Mouse (Mus musculus) brain, embryonic 14.5 days (tissue): ENCODE measurements around the gene Gm13199.

Experiments used
- CTCF ChIP-seq: fragments of 200-500 bp; IDR thresholded peaks from 2 replicates; pipeline ENCODE4 v1.5.1; 2012; ENCODE audit warnings: inconsistent platforms, mild to moderate bottlenecking, moderate library complexity, borderline replicate concordance; ENCODE audit not compliant: insufficient read depth, insufficient read length; ENCODE audit errors: extremely low read depth
- POLR2A ChIP-seq: fragments of 200-500 bp; IDR thresholded peaks from 2 replicates; pipeline ENCODE4 v1.6.1; 2012; ENCODE audit warnings: mild to moderate bottlenecking, inconsistent platforms, borderline replicate concordance; ENCODE audit not compliant: poor library complexity, insufficient read depth, insufficient read length, severe bottlenecking; ENCODE audit errors: extremely low read depth

GRCm38 (mm10) chr2:5889412-5889811 lies 26.7 kb upstream of the Gm13199 start:
- TF ChIP-seq CTCF, result no peak
- TF ChIP-seq POLR2A, result no peak
